Mouse (Mus musculus) midbrain, embryonic 11.5 days (tissue): Measurements from ENCODE around the gene Ttpal. TPM values are rescaled to one million over a fixed set of nuclear protein-coding genes. Genes with fewer than 3 reads are reported as not detected.

Source experiments
- ATAC-seq: fragments of 200-750 bp; cut with Nextera tagmentation; 2 replicates; pipeline ENCODE4 v1.8.0; 2017; ENCODE audit warnings: moderate TSS enrichment, moderate library complexity; ENCODE audit not compliant: low FRiP score
- DNase-seq: peaks from one replicate; pipeline ENCODE4 v3.0.0; 2015; ENCODE audit warnings: low spot score; ENCODE audit errors: missing footprints
- H3K27ac ChIP-seq: fragments of 300-500 bp; sonication (generic); 2 replicates; pipeline ENCODE4 v1.5.1; 2014; ENCODE audit warnings: low read depth, low read length
- H3K27me3 ChIP-seq: fragments of 300-500 bp; sonication (generic); 2 replicates; pipeline ENCODE4 v1.6.1; 2014; ENCODE audit warnings: mild to moderate bottlenecking, low read length, moderate library complexity, mixed read lengths; ENCODE audit not compliant: control insufficient read depth, insufficient read depth
- H3K36me3 ChIP-seq: fragments of 300-500 bp; sonication (generic); 2 replicates; pipeline ENCODE4 v1.6.1; 2014; ENCODE audit warnings: mild to moderate bottlenecking, low read length, moderate library complexity, mixed read lengths; ENCODE audit not compliant: control insufficient read depth, insufficient read depth
- H3K4me1 ChIP-seq: fragments of 300-500 bp; sonication (generic); 2 replicates; pipeline ENCODE4 v1.6.1; 2014; ENCODE audit warnings: low read length; ENCODE audit not compliant: control insufficient read depth, insufficient read depth
- H3K4me2 ChIP-seq: fragments of 300-500 bp; sonication (generic); 2 replicates; pipeline ENCODE4 v1.6.1; 2014; ENCODE audit warnings: mild to moderate bottlenecking, moderate library complexity
- H3K4me3 ChIP-seq: fragments of 300-500 bp; sonication (generic); 2 replicates; pipeline ENCODE4 v1.5.1; 2014; ENCODE audit warnings: low read depth, low read length
- H3K9ac ChIP-seq: fragments of 300-500 bp; sonication (generic); 2 replicates; pipeline ENCODE4 v1.6.1; 2014; ENCODE audit warnings: low read length
- H3K9me3 ChIP-seq: fragments of 300-500 bp; sonication (generic); 2 replicates; pipeline ENCODE4 v1.6.1; 2016; ENCODE audit warnings: low read length; ENCODE audit not compliant: control insufficient read depth
- WGBS: fragments of 180-500 bp; shearing (Covaris S2); extraction: QIAGEN DNeasy Blood & Tissue Kit; methylation state at CpG from one replicate; pipeline ENCODE4 v1.1.7; 2014; 5-methylcytosine and 5-hydroxymethylcytosine counted together
- polyA plus RNA-seq: library from polyadenylated mRNA; unstranded; fragments of >200 nt; fragmentation: Nextera tagmentation; extraction: Ambion mirVana; gene quantifications from 2 replicates; pipeline ENCODE4 v1.2.1, GENCODE M21; 2014

Ttpal gene
- polyA plus RNA-seq, 1 experiment from 2014 or later = 39.9 TPM

DNA sequence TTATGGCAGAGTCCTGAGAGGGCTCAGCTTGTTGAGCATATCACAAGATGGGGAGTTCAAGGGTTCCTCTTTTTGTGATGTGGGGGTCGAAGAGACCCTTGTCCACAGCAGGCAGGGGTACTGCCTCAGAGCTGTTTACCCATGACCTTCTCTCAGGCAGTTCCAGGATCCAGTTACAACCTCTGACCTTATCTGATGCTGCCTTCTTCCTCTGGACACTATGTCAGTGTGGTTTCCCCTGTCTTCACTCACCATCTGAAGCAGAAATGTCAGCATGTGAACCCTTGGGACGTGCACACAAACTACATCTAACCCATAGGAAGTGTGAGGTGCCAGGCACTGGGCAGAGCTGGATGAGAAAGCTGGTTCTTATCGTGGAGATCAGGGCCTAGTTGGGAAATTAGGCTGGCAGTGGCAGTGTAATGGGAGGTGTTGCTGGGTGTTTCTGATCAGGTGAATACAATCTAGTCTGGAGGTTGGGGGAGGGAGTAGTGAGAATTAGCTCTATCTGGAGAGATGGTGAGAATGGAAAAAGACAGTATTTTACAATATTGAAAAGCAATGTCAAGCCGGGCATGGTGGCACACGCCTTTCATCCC lies 58.1 kb downstream of the Ttpal start:
- H3K27me3 ChIP-seq = no peaks in the 10 kb centered on the region
- ATAC-seq (no peak), DNase-seq (peak; percentile 59)
- WGBS = 85% methylated on average over 5 of the region's 5 CpGs
- H3K9me3 ChIP-seq = no peaks in the 10 kb centered on the region
- H3K9ac ChIP-seq = no peak overlapping the region
- no peaks in the 10 kb centered on the region for H3K36me3 ChIP-seq
- no peak overlapping the region for H3K4me2 ChIP-seq
- H3K4me3 ChIP-seq = no peak overlapping the region
- peaks cover 6% of the 10 kb centered on the region; the same call in 1 of the 2 replicates for H3K4me1 ChIP-seq
- no peak overlapping the region for H3K27ac ChIP-seq

DNA sequence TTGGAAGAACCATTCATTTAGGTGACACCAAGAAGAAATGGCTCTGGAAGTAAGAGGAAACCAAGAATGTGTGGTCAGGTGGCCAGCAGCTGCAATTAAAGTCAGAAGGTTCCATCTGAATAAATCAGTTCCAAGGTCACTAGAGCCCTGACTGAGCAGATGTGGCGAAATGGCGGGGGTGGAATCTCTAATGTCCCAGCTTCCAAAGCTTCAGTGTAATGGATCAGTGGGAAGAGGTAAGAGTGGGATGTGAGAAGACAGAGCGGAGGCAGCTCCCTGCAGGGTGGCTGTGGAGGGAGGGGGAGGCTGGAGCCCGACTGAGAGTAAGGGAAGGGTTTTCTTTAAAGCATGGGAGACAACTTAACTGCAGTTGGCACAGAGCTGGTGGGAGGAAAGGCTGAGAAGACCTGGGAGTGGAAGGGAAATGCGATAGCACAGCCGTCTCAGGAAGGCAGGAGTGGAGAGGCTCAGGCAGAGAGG lies 59.3 kb downstream of the Ttpal start:
- Histone ChIP-seq H3K4me3 (no peak overlapping the region), H3K9ac (no peak overlapping the region), H3K27me3 (no peaks in the 10 kb centered on the region), H3K4me2 (no peak overlapping the region), H3K4me1 (peaks cover 6% of the 10 kb centered on the region; the same call in 1 of the 2 replicates), H3K36me3 (no peaks in the 10 kb centered on the region), H3K27ac (no peak overlapping the region), H3K9me3 (no peaks in the 10 kb centered on the region)
- peak; percentile 85 for DNase-seq
- WGBS = 66% methylated on average over 6 of the region's 6 CpGs
- ATAC-seq = no peak

DNA sequence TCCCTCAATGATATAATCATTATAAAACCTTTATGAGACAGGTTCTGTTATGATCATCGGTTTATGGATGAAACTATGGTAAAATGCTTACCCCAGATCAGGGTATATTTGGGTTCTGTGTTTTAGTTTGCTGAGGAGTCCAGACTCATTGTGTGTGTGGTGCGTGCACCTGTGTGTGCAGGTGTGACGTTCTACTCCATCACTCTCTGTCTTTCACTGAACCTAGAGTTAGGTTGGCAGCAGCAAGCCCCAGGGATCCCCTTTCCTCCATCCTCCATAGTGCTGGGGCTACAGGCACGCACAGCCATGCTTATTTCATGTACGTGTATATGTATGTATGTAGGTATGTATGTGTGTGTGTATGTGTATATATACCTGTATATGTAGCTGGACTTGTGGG lies 60.0 kb downstream of the Ttpal start:
- Histone ChIP-seq H3K27me3 (no peaks in the 10 kb centered on the region), H3K4me2 (no peak overlapping the region), H3K27ac (no peak overlapping the region), H3K36me3 (no peaks in the 10 kb centered on the region), H3K9ac (no peak overlapping the region), H3K4me1 (peaks cover 6% of the 10 kb centered on the region; the same call in 1 of the 2 replicates), H3K4me3 (no peak overlapping the region), H3K9me3 (no peaks in the 10 kb centered on the region)
- DNase-seq (peak; percentile 54), ATAC-seq (no peak)
- WGBS = 92% methylated on average over 5 of the region's 5 CpGs

DNA sequence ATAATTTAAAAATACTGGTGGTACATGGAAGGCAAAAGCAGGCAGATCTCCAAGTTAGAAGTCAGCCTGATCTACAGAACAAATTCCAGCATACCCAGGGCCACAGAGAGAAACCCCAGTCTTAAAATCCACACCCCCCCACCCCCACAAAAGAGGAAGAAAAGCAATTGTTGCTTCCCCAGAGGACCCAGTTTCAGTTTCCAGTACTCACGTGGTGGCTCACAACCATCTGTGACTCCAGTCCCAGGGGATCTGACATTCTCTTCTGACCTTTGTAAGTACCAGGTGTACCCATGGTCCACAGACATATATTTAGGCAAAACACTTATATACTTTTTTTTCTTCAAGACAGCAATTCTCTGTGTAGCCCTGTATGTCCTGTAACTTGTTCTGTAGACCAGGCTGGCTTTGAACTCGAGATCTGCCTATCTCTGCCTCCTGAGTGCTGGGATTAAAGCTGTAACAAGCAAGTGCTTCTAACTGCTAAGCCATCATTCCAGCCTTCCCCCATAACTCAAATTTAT lies 60.6 kb downstream of the Ttpal start:
- ATAC-seq (no peak), DNase-seq (peak; percentile 23)
- Histone ChIP-seq H3K4me2 (no peak overlapping the region), H3K36me3 (no peaks in the 10 kb centered on the region), H3K27me3 (no peaks in the 10 kb centered on the region), H3K9me3 (no peaks in the 10 kb centered on the region), H3K4me1 (peaks cover 6% of the 10 kb centered on the region; the same call in 1 of the 2 replicates), H3K27ac (no peak overlapping the region), H3K4me3 (no peak overlapping the region), H3K9ac (no peak overlapping the region)
- WGBS = 78% methylated on average over 2 of the region's 2 CpGs

DNA sequence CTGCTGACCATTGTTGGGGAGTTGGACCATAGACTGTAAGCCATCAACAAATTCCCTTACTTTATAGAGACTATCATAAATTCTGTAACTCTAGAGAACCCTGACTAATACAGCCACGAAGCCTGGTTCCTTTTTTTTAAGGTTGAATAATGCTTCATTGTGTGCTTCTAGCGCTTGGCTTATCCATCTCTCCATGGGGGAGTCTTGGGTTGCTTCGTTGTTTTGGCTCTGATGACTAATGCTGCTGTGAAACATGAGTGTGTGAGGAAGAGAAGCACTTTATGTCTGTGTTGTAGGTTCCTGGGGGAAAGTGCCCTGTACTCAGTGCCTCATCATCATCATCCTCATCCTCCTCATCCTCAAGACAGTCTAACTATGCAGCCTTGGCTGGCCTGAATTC lies 61.8 kb downstream of the Ttpal start:
- Histone ChIP-seq H3K4me2 (no peak overlapping the region), H3K4me1 (peaks cover 4% of the 10 kb centered on the region; the same call in 1 of the 2 replicates), H3K9me3 (no peaks in the 10 kb centered on the region), H3K27ac (no peak overlapping the region), H3K4me3 (no peak overlapping the region), H3K36me3 (no peaks in the 10 kb centered on the region), H3K9ac (no peak overlapping the region), H3K27me3 (no peaks in the 10 kb centered on the region)
- 80% methylated on average over 3 of the region's 3 CpGs for WGBS
- ATAC-seq = no peak
- DNase-seq = peak; percentile 28

DNA sequence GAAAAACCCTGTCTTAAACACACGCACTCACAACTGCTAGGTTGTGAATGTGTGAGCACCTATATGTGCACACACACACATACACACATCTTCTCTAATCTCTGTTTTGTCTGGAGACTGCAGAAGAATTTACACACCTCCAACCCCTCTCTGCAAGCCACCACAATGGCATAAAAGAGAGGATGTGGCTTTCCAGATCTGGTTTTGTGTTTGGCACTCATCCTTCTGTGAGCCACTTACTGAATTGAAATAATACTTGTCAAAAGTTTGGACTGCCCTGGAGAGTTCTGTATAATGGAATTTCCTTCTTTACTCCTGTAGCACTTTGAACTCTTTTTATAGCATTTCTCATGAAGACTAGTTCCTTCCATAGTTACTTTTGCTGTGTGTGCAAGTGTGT lies 64.9 kb downstream of the Ttpal start:
- no peak overlapping the region for H3K4me2 ChIP-seq
- H3K4me3 ChIP-seq = no peak overlapping the region
- H3K36me3 ChIP-seq = no peaks in the 10 kb centered on the region
- WGBS = 96% methylated on average over 1 of the region's 1 CpGs
- no peaks in the 10 kb centered on the region for H3K27me3 ChIP-seq
- H3K9ac ChIP-seq = no peak overlapping the region
- DNase-seq (peak; percentile 31), ATAC-seq (no peak)
- no peaks in the 10 kb centered on the region for H3K4me1 ChIP-seq
- no peaks in the 10 kb centered on the region for H3K9me3 ChIP-seq
- no peak overlapping the region for H3K27ac ChIP-seq

Other genes starting within 250 kb of the Ttpal start
- gene Jph2, start 204.3 kb upstream of the Ttpal start, polyA plus RNA-seq = 0.19 TPM in 2 replicates
- 89.2 and 91.9 TPM in 2 replicates for gene Oser1, start 177.6 kb upstream of the Ttpal start, polyA plus RNA-seq
- 42.8 and 42.9 TPM in 2 replicates for gene Gdap1l1, start 163.8 kb upstream of the Ttpal start, polyA plus RNA-seq
- 9.3 and 9.6 TPM in 2 replicates for gene Fitm2, start 129.7 kb upstream of the Ttpal start, polyA plus RNA-seq
- gene R3hdml, start 110.0 kb upstream of the Ttpal start, polyA plus RNA-seq = not detected in 2 replicates
- gene Hnf4a, start 95.5 kb upstream of the Ttpal start, polyA plus RNA-seq = not detected in 2 replicates
- 35.0 and 38.8 TPM in 2 replicates for gene Serinc3, start 42.8 kb downstream of the Ttpal start, polyA plus RNA-seq
- gene Pkig, start 56.1 kb downstream of the Ttpal start, polyA plus RNA-seq = 153 and 162 TPM in 2 replicates
- gene Ada, start 147.9 kb downstream of the Ttpal start, polyA plus RNA-seq = 5.6 and 6.1 TPM in 2 replicates
- 0.40 and 0.54 TPM in 2 replicates for gene Ccn5, start 218.5 kb downstream of the Ttpal start, polyA plus RNA-seq